Mouse (Mus musculus) kidney, postnatal 36 days (tissue): ENCODE results near the gene Myo1a.

Experiments
- DNase-seq, 2 experiments: peaks; one replicate each; pipeline ENCODE4 v3.0.0; 2021 to 2022; ENCODE audit warnings: mixed read lengths in 2 of 2

Myo1a gene

GRCm38 (mm10) chr10:127763914-127764680, 59.1 kb downstream of the Myo1a start:
- peak; percentile 70 to 85 for DNase-seq

DNA sequence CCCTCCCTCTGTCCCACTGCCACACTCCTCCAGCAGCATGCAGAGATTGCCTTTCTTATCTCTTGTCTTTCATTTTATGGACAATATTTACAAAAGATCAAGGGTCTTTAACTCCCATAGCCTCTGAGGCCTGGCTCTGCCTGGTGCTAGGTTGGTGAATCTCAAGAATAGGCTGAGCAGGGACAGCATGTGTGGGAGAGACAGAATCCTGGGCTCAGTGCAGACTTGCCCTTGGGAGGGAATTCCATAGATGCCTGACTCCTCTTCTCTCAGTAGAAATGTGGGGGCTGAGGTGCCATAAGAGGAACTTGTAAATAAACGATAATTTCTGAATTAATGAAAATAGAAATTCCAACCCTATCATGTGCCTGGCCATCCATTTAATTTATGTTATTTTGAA, 61.6 kb downstream of the Myo1a start:
- no peak for DNase-seq
